Mouse (Mus musculus): Measurements from ENCODE around the gene 1600012H06Rik. TPM values are rescaled to one million over a fixed set of nuclear protein-coding genes. Genes with fewer than 3 reads are reported as not detected.
"Not testable (repeated sequence)": the region's sequence is repeated elsewhere in the genome, so short reads cannot be mapped to it uniquely, and the experiment has no call there.

1600012H06Rik gene
- polyA plus RNA-seq, 1 experiment: 20.6 TPM

DNA sequence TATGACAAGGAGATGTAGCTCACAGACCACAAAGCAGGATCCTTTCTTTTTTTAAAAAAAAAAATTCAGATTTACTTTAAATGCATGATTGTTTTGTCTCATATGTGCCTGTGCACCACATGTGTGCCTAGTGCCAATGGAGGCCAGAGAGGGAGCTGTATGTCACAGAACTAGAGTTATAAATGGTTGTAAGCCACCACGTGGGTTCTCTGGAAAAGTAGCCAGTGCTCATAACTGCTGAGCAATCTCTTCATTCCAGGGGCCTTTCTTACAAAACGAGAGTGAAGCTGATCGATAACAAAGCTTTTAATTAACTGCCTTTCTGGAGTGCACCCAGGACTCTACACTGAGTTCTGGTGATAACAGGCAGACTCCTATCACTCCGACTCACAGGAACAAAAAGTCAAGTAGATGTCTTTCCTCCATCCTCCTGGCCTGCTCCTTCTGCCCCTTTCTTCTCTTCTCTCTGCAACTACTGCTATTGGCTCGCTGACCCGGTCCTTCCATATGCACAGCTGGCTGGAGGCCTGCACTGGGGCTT, 25.5 kb downstream of the 1600012H06Rik start:
- DNase-seq; H3K4me1 ChIP-seq (ENCODE audit: control insufficient read depth, insufficient read depth, low read length); H3K36me3 ChIP-seq (ENCODE audit: control insufficient read depth, insufficient read depth, low read length); H3K27ac ChIP-seq (ENCODE audit: insufficient read depth, low read depth, low read length); H3K4me3 ChIP-seq (ENCODE audit: insufficient read depth, low read depth, low read length); H3K27me3 ChIP-seq (replicated peaks; ENCODE audit: control insufficient read depth, insufficient read depth, low read length): not testable (repeated sequence)
- no CpG with 5 or more reads among the region's 6 CpGs for WGBS

DNA sequence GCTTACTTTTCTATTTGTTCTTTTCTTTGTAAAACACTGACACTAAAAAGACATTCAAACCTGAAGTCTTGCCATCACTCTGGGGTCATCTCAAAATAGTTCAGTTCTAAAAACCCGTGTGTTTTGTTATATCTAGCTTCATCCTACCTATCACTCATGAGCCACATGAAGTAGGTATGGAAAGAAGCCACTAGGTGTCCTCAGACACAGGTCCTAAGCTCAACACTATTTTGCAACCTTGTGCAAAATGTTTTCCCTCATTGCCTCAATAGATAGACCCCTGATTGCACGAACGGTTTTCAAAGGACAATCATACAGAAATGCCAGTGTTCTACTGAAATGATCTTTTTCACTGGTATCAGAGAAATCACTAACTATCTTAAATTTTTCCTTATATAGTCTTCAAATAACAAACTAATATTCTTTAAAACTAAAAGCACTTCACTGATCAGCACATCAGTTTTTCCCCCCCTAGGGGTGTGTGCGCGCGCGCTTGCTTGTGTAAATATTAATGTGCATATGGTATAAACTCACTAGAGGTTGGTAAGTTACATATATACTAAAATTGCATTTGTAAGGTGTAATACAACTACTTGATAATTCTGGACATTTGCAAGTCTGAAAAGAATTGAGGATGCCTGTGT, 34.9 kb downstream of the 1600012H06Rik start:
- DNase-seq; H3K4me3 ChIP-seq (ENCODE audit: insufficient read depth, low read depth, low read length); H3K27me3 ChIP-seq (replicated peaks; ENCODE audit: control insufficient read depth, insufficient read depth, low read length); H3K36me3 ChIP-seq (ENCODE audit: control insufficient read depth, insufficient read depth, low read length); H3K4me1 ChIP-seq (ENCODE audit: control insufficient read depth, insufficient read depth, low read length); H3K27ac ChIP-seq (ENCODE audit: insufficient read depth, low read depth, low read length): not testable (repeated sequence)
- WGBS: 2% methylated on average over 4 of the region's 7 CpGs

DNA sequence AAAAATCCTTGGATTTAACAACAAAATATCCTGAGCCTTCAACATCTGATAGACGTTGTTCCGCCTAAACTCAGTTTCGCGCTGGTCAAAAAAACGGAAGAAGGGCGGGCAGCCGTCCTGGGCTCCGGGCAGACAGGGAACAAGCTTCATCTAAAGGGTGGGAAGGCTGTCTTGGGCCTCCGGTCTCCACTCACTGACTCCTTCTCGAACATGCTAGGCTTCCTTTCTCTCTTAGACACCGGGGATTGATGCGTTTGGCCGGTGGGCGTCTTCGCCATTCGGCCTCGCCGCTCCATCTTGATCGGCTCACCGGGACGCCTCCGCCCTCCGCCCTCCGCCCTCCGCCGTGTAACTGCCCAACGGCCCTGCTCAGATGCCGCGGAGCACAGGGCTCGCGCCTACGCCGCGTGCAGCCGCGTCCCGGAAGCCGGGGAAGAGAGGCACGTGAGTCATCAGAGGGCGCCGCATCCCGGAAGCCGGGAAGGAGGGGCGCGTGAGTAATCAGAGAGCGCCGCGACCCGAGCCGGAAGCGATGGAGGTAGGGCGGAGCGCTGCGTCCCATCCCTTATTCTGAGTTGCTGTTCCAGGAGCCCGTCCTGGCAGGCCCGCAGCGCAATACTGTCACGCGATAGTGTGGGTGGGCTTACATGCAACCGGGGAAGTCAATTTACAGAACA, 35.5 kb downstream of the 1600012H06Rik start, which contains the start of the genes 9030025P20Rik and Gm3417:
Gene 9030025P20Rik (plus strand): TSS at position 107 of the 677 bp plus-strand sequence.
Gene Gm3417 (minus strand): TSS at position 429 of the 677 bp plus-strand sequence.
- not testable (repeated sequence) for H3K4me3 ChIP-seq (ENCODE audit: insufficient read depth, low read depth, low read length); H3K4me1 ChIP-seq (ENCODE audit: control insufficient read depth, insufficient read depth, low read length); H3K36me3 ChIP-seq (ENCODE audit: control insufficient read depth, insufficient read depth, low read length); DNase-seq; H3K27ac ChIP-seq (ENCODE audit: insufficient read depth, low read depth, low read length); H3K27me3 ChIP-seq (replicated peaks; ENCODE audit: control insufficient read depth, insufficient read depth, low read length)
- no CpG with 5 or more reads among the region's 60 CpGs for WGBS

DNA sequence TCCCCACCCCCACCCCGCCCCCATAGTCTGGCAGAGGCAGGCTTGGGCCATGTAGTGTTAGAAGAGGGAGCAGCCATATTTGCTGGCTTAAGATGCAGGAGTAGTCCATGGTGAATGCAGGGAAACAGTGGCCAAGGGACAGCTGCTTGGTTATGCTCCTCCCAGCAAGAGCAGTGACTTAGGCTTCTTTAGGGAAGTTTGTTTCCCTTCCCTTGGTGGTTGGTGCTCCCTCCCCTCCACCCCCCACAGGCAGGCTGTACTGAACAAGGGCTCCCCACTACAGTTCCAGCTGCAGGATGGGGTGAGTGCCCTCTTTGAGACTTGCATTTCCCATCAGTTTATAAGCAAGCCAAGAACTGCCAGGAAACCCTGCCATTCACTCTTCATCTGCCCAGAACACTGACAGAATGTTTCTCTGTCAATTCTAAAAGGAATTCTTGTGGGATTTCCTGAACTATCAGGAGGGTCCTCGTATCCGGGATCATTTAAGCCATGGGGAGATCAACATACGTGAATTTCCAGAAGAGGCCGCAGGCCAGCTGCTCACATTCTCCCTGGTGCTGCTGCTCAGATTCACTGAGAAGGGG, 47.2 kb downstream of the 1600012H06Rik start:
- H3K4me3 ChIP-seq (ENCODE audit: insufficient read depth, low read depth, low read length); H3K27me3 ChIP-seq (replicated peaks; ENCODE audit: control insufficient read depth, insufficient read depth, low read length); H3K36me3 ChIP-seq (ENCODE audit: control insufficient read depth, insufficient read depth, low read length); H3K27ac ChIP-seq (ENCODE audit: insufficient read depth, low read depth, low read length); H3K4me1 ChIP-seq (ENCODE audit: control insufficient read depth, insufficient read depth, low read length); DNase-seq: not testable (repeated sequence)
- 80% methylated on average over 5 of the region's 5 CpGs for WGBS

DNA sequence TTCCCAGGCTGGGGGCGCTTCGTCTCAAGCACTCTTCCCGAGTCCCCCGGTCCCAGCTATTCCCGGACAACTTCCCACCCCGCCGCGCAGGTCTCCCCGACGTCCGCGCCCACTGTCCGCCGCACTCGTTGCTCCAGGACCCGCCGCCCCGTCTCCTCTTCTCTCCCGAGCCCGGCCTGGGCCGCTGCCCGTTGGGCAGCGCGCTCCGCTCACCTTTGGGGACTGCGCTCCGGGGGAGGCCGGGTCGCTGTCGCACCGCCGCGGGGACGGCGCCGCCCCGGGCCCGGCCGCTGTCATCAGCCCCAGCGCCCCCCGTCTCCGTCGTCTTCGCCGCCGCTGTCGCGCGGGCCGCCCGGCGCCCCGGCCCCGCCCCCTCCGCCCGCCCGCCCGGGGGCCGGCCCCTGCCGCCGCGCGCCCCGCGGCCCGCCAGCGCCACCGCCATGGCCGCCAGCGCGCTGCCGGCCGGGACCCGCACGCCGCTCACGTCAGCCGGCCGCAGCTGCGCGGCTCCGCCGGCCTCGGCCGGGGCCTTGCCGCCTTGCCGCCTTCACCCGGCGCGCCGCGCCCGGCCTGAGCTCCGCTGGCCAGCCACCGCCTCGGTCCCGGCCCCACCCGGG, 49.6 kb downstream of the 1600012H06Rik start:
- no CpG with 5 or more reads among the region's 98 CpGs for WGBS
- not testable (repeated sequence) for H3K27ac ChIP-seq (ENCODE audit: insufficient read depth, low read depth, low read length); DNase-seq; H3K27me3 ChIP-seq (replicated peaks; ENCODE audit: control insufficient read depth, insufficient read depth, low read length); H3K4me1 ChIP-seq (ENCODE audit: control insufficient read depth, insufficient read depth, low read length); H3K4me3 ChIP-seq (ENCODE audit: insufficient read depth, low read depth, low read length); H3K36me3 ChIP-seq (ENCODE audit: control insufficient read depth, insufficient read depth, low read length)

DNA sequence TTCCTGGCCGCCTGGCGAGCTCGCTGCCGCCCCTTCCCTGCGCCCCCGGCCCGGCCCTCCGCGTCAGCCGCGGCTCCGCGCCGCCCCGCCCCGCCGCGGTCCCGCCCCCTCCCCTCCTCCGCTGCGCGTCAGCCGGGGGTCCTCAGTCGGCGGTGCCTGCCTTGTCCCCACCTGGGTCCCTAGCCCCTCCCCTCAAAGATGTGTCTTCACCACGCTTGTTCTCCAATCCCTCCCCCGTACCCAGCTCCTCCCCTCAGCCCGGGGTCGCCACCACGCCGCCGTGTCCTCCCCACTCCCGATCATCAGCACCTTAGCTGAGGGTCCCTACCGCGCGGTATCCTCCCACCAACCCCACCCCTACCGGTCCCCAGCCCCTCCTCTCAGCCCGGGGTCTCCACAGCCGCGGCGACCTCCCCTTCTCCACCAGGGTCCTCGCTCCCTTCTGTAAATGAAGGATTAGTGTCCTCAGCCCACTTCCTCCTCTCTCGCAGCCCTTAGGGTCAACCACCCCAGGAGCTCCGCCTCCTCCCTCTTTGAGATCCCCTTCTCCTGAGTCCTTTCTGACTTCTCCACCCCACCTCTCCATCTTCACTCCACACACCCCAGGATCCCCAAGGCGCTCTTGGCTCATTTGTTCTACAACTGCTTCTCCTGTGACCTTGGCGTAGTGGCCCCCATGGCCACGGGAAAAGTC, 50.3 kb downstream of the 1600012H06Rik start:
- not testable (repeated sequence) for H3K4me3 ChIP-seq (ENCODE audit: insufficient read depth, low read depth, low read length); H3K36me3 ChIP-seq (ENCODE audit: control insufficient read depth, insufficient read depth, low read length); H3K4me1 ChIP-seq (ENCODE audit: control insufficient read depth, insufficient read depth, low read length); DNase-seq; H3K27ac ChIP-seq (ENCODE audit: insufficient read depth, low read depth, low read length); H3K27me3 ChIP-seq (replicated peaks; ENCODE audit: control insufficient read depth, insufficient read depth, low read length)
- WGBS: no CpG with 5 or more reads among the region's 47 CpGs

DNA sequence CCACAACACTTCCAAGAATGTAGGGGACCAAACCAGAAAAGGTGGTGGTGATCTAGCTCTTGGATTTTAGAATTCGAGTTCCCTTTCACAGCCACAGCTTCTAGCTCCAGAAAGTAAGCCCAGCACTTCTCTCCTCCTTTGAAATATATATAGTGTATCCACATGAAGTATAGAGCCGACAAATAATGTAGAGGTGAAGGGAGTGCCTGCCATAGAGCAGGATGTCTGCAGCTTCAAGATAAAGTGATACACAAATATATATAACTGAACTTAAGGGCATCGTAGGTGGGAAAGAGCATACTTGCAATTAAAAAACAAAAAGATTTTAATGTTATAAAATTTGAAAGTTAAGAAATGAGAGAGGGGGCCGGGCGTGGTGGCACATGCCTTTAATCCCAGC, 51.2 kb downstream of the 1600012H06Rik start:
- not testable (repeated sequence) for H3K27me3 ChIP-seq (replicated peaks; ENCODE audit: control insufficient read depth, insufficient read depth, low read length); H3K27ac ChIP-seq (ENCODE audit: insufficient read depth, low read depth, low read length); DNase-seq; H3K4me1 ChIP-seq (ENCODE audit: control insufficient read depth, insufficient read depth, low read length); H3K4me3 ChIP-seq (ENCODE audit: insufficient read depth, low read depth, low read length); H3K36me3 ChIP-seq (ENCODE audit: control insufficient read depth, insufficient read depth, low read length)
- no CpG with 5 or more reads among the region's 5 CpGs for WGBS

DNA sequence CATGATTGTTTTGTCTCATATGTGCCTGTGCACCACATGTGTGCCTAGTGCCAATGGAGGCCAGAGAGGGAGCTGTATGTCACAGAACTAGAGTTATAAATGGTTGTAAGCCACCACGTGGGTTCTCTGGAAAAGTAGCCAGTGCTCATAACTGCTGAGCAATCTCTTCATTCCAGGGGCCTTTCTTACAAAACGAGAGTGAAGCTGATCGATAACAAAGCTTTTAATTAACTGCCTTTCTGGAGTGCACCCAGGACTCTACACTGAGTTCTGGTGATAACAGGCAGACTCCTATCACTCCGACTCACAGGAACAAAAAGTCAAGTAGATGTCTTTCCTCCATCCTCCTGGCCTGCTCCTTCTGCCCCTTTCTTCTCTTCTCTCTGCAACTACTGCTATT, 57.1 kb downstream of the 1600012H06Rik start:
- H3K4me3 ChIP-seq (ENCODE audit: insufficient read depth, low read depth, low read length); H3K4me1 ChIP-seq (ENCODE audit: control insufficient read depth, insufficient read depth, low read length); H3K27ac ChIP-seq (ENCODE audit: insufficient read depth, low read depth, low read length); DNase-seq; H3K36me3 ChIP-seq (ENCODE audit: control insufficient read depth, insufficient read depth, low read length); H3K27me3 ChIP-seq (replicated peaks; ENCODE audit: control insufficient read depth, insufficient read depth, low read length): not testable (repeated sequence)
- no CpG with 5 or more reads among the region's 4 CpGs for WGBS

DNA sequence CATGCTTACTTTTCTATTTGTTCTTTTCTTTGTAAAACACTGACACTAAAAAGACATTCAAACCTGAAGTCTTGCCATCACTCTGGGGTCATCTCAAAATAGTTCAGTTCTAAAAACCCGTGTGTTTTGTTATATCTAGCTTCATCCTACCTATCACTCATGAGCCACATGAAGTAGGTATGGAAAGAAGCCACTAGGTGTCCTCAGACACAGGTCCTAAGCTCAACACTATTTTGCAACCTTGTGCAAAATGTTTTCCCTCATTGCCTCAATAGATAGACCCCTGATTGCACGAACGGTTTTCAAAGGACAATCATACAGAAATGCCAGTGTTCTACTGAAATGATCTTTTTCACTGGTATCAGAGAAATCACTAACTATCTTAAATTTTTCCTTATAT, 66.1 kb downstream of the 1600012H06Rik start:
- WGBS: no CpG with 5 or more reads among the region's 3 CpGs
- H3K4me3 ChIP-seq (ENCODE audit: insufficient read depth, low read depth, low read length); H3K27me3 ChIP-seq (replicated peaks; ENCODE audit: control insufficient read depth, insufficient read depth, low read length); H3K4me1 ChIP-seq (ENCODE audit: control insufficient read depth, insufficient read depth, low read length); H3K36me3 ChIP-seq (ENCODE audit: control insufficient read depth, insufficient read depth, low read length); DNase-seq; H3K27ac ChIP-seq (ENCODE audit: insufficient read depth, low read depth, low read length): not testable (repeated sequence)
